Mouse (Mus musculus) stomach, postnatal 0 days (tissue): ENCODE measurements at regions not wholly inside any gene's neighbourhood (a gene's known extent, or its start where the extent isn't known, plus 50 kb on each side); places are given as distances from the start of the nearest gene placed in this dataset.

Experiments used
- CTCF ChIP-seq: IDR thresholded peaks from 2 replicates; pipeline ENCODE4 v1.5.1; 2016; ENCODE audit warnings: antibody characterized with exemption, low read depth, mild to moderate bottlenecking, moderate library complexity
- EP300 ChIP-seq: optimal IDR thresholded peaks from 2 replicates; pipeline ENCODE3; 2016; ENCODE audit warnings: antibody characterized with exemption

GRCm38 (mm10) chr11:24980193-24980665 is 902.4 kb downstream of the Bcl11a start:
- TF ChIP-seq EP300 (no peak), CTCF (no peak)
